In genomic region chr19:11292990-11293389, GRCm38 (mm10) we compare ENCODE assay signal across 8 mouse cellular contexts. TPM values are rescaled to one million over a fixed set of nuclear protein-coding genes. Genes with fewer than 3 reads are reported as not detected.
DNase-seq lines count a peak whose midpoint lies in the region; ATAC-seq lines count a peak whose summit lies in the region.

No protein-coding gene starts in this region.

- no peaks in the 10 kb centered on the region for H3K4me1 ChIP-seq in megakaryocyte, embryonic 14.5 days
- no peaks in the 10 kb centered on the region for H3K4me1 ChIP-seq in liver, embryonic 13.5 days (replicated peaks)

- no peaks in the 10 kb centered on the region for H3K9me3 ChIP-seq in megakaryocyte, embryonic 14.5 days
- no peaks in the 10 kb centered on the region for H3K9me3 ChIP-seq in liver, embryonic 13.5 days (replicated peaks)

- H3K4me3 ChIP-seq in megakaryocyte, embryonic 14.5 days (replicated peaks) = peak overlapping the region; percentile 65
- peak overlapping the region; percentile 44 for H3K4me3 ChIP-seq in liver, embryonic 13.5 days (replicated peaks)

- no peaks in the 10 kb centered on the region for H3K36me3 ChIP-seq in megakaryocyte, embryonic 14.5 days (replicated peaks; ENCODE audit: low read length)
- H3K36me3 ChIP-seq in liver, embryonic 13.5 days = no peaks in the 10 kb centered on the region

- 2% methylated on average over 12 of the region's 12 CpGs for WGBS in liver, embryonic 13.5 days (ENCODE audit: insufficient replicate concordance)

- no peaks in the 10 kb centered on the region for H3K27me3 ChIP-seq in megakaryocyte, embryonic 14.5 days (replicated peaks)
- no peaks in the 10 kb centered on the region for H3K27me3 ChIP-seq in liver, embryonic 13.5 days

- intact Hi-C loops in heart, postnatal 10 days (cut with DNase I) = no loop called here

- no peak for ATAC-seq in megakaryocyte, adult 5-6 weeks (ENCODE audit: poor library complexity, severe bottlenecking)
- no peak for ATAC-seq in liver, embryonic 13.5 days (ENCODE audit: low read depth)

- no peak overlapping the region for H3K27ac ChIP-seq in liver, embryonic 13.5 days

- H3K9ac ChIP-seq in liver, embryonic 13.5 days = no peak overlapping the region

- peak overlapping the region; percentile 61 for H3K4me2 ChIP-seq in liver, embryonic 13.5 days

- DNase-seq in embryo, embryonic 11 days = peak; percentile 42
- DNase-seq in heart, postnatal 10 days = peak; percentile 12 to 37
- DNase-seq in liver, embryonic 13.5 days = peak; percentile 0
- DNase-seq in retina, postnatal 1 day = peak; percentile 54
- DNase-seq in right cerebral cortex, postnatal 36 days (ENCODE audit: low spot score in 2 of 2) = no peak
- DNase-seq in cerebellum, postnatal 25 days = no peak

RNA-seq across cellular contexts. Expression of gene Ms4a5, which starts 9.3 kb away (rescaled TPM):
- polyA plus RNA-seq in megakaryocyte, embryonic 14.5 days (2012; ENCODE audit: insufficient read depth, low replicate concordance) = not detected in 2 replicates
- total RNA-seq in megakaryocyte, adult 5-6 weeks (2015) = not detected in 2 replicates
- not detected in 2 replicates for total RNA-seq in megakaryocyte, adult 5-6 weeks (2017)
- total RNA-seq in heart, postnatal 10 days (2021) = not detected
- not detected in 2 replicates for polyA plus RNA-seq in liver, embryonic 13.5 days (2015; fragmentation: Nextera tagmentation; extraction: Ambion mirVana)

RNA-seq across cellular contexts. Expression of gene Ms4a14, which starts 21.3 kb away (rescaled TPM):
- polyA plus RNA-seq in megakaryocyte, embryonic 14.5 days (2012; ENCODE audit: insufficient read depth, low replicate concordance) = 0.16 TPM in 1 of 2 replicates, not detected in the other
- total RNA-seq in megakaryocyte, adult 5-6 weeks (2015) = 0.09 and 0.13 TPM in 2 replicates
- total RNA-seq in megakaryocyte, adult 5-6 weeks (2017) = not detected in 2 replicates
- total RNA-seq in heart, postnatal 10 days (2021) = under 1 TPM; 0.10 to 0.12 TPM
- polyA plus RNA-seq in liver, embryonic 13.5 days (2015; fragmentation: Nextera tagmentation; extraction: Ambion mirVana) = 0.03 TPM in 1 of 2 replicates, not detected in the other

RNA-seq across cellular contexts. Expression of gene Ms4a1, which starts 26.9 kb away (rescaled TPM):
- polyA plus RNA-seq in megakaryocyte, embryonic 14.5 days (2012; ENCODE audit: insufficient read depth, low replicate concordance) = not detected in 2 replicates
- 0.07 TPM in 1 of 2 replicates, not detected in the other for total RNA-seq in megakaryocyte, adult 5-6 weeks (2015)
- 0.08 and 0.18 TPM in 2 replicates for total RNA-seq in megakaryocyte, adult 5-6 weeks (2017)
- total RNA-seq in heart, postnatal 10 days (2021) = under 1 TPM; 0.55 to 0.84 TPM
- not detected in 2 replicates for polyA plus RNA-seq in liver, embryonic 13.5 days (2015; fragmentation: Nextera tagmentation; extraction: Ambion mirVana)

RNA-seq across cellular contexts. Expression of gene Ms4a7, which starts 43.0 kb away (rescaled TPM):
- polyA plus RNA-seq in megakaryocyte, embryonic 14.5 days (2012; ENCODE audit: insufficient read depth, low replicate concordance) = 0.45 and 34.8 TPM in 2 replicates
- total RNA-seq in megakaryocyte, adult 5-6 weeks (2015) = 1.7 and 3.0 TPM in 2 replicates
- total RNA-seq in megakaryocyte, adult 5-6 weeks (2017) = 1.7 and 2.4 TPM in 2 replicates
- under 1 TPM; 0.89 to 0.97 TPM for total RNA-seq in heart, postnatal 10 days (2021)
- 1.1 and 1.5 TPM in 2 replicates for polyA plus RNA-seq in liver, embryonic 13.5 days (2015; fragmentation: Nextera tagmentation; extraction: Ambion mirVana)

Comparison
In these comparisons a context has a peak if more than half of its experiments do, and no peak if none do; other contexts are left out.
1. DNase-seq: peak in embryo, embryonic 11 days (single experiment), heart, postnatal 10 days (2 of 2), liver, embryonic 13.5 days (single experiment) and retina, postnatal 1 day (single experiment); none in right cerebral cortex, postnatal 36 days (0 of 2) and cerebellum, postnatal 25 days (0 of 2).